Mouse (Mus musculus) spleen, embryonic (tissue): ENCODE measurements around the gene Tob1.

Experiments used
- CTCF ChIA-PET: fragments of 350-600 bp; sonication (Branson Sonifier 250); formaldehyde crosslinking; loops from one replicate; lab custom pipeline; 2022; lab: Charles Lee

Gene Tob1

DNA sequence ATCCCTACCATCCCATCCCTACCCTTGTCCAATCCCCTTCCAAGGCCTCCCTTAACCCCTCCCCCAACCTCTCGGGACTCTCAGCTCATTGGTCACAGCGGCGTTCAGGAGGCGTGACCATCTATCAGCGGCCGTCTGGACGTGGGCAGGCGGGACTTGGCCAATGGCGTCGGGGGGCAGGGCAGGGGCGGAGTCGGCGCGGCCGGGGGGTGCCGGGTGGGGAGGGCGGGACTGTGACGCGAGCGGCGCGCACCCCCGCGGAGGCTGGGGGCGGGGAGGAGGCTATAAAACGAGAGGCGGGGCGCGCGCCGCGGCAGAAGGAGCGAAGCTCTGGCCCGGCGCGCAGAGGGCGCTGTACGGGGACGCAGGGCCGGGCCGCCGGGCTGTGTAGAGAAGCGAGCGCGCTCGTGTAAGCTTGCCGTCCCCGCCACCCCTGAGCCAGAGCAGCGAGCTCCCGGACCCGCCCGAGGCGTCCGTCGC is at the start of gene Tob1:
Tob1 (plus strand) TSS at position 331 of the 480 bp plus-strand sequence.
- CTCF ChIA-PET: interaction anchor here (0.5 to 0.7 kb wide), 2 partner anchors 17 to 380 kb away, joined by 8 read pairs; no protein-coding TSS in a partner anchor

DNA sequence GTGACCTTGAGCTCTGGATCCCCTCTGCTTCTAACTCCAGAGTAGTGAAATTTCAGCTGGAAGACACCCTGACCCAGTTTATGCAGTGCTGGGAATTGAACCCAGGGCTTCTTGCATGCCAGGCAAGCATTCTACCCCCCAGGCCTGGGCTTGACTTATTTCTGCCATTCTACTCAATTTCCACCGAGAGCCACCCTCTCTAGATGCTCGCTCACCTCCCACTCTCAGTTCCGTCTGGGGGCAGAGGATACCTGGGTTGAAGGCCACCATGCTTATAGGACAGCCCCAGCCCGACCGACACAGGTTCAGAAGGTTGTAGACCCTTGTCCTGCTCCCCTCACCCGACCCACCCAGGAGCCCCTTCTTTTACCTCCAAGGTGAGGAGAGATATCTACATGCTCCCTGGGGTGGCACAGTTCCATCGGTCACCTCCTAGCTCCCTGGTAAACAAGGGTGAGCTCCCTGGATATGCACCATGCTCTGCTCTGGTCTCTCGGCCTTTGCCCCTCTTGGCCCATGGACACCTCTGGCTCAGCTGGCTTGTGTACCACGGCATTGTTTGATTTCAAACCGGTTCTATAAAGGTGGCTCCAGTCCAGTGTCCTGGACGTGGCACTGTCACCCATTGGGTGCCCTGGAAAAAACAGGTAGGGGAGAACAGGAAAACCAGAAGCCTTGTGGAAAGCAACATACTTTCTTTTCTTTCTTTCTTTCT is 49.2 kb upstream of the Tob1 start:
- CTCF ChIA-PET: no interaction called here

DNA sequence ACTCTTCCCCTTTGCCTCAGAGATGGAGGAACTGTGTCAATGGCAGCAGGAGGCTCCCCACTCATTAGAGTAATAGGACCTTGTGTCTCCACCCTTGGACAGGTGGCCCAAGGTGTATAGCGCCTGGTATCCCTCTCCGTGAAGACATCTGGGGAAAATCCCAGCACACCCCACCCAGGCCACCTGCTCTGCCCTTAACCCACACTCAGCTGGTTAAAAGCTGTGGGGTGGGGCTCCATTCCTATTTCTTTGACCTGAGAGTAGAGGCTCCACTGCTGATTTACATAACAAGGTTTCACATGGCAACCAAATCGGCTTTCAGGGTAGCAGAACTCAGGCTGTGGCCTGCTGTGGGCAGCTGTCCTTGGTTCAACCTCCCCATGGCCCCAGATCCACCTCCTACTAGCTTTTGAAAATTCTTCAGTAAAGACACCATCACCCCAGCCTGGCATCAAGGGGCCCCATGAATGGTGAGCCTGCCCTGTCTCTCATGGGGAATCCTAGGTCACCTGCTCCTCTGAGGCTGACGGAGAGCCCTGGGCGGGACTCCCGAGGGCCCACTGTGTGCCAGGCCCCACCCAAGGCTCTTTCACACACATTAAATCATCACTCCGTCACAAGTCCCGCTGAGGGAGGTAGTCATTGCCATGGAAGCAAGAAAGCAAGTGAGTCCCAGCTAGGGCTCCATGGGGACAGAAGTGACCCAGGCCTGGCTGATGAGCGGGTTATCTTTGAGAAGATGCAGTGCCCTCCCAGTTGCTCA is 48.1 kb upstream of the Tob1 start:
- CTCF ChIA-PET: no interaction called here

DNA sequence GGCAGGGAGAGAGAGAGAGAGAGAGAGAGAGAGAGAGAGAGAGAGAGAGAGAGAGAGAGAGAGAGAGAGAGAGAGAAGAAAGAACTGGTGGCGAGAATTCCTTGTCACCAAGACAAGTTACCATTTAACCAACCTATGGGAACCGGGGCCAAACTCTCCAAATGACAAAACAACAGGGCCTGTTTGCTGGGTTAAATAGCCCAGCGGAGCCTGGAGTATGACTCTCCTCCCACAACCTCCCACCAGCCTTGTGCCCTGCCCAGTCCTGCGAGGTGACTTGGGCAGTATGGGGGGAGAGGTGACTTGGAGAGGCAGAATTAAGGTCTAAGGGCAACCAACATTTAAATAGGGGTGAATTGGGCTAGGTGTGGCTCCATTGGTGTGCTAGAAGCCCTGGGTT is 45.5 kb upstream of the Tob1 start:
- CTCF ChIA-PET: no interaction called here

DNA sequence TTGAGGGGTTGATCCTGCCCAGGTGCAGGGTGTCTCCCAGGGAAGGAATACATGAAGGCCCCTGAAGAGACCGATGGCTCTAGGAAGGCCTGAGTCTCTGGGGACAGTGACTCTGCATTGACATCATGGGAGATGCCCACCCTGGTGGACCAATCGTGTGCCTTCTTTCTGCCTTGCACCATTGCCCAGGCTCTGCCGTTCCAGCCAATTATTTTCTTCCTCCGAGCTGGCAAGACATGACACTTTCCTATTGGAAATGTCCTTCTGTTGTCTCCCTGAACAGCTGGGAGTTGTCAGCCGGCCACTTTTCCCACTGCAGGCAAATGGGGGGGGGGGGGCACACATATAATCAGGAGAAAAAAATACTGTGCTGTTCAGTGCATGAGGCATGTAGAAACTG is 43.0 kb upstream of the Tob1 start:
- CTCF ChIA-PET: no interaction called here

DNA sequence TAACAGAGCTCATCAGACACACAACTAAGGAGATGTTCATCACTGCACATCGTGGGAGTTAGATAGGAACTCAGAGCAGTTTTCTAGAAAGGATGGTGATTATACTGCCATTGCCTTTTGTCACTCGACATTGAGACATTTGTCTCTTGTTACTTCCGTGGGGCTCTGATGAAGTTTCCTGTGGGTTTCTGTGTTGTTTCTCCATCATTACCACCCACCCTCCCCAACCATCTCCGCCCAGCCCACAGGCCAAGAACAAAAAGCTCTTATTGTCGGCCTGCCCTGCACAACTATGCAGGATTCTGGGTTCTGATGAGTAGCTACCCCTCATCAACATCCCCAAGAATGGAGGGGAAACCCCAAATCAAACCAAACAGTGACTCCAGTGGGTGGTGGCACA is 41.7 kb upstream of the Tob1 start:
- CTCF ChIA-PET: no interaction called here

DNA sequence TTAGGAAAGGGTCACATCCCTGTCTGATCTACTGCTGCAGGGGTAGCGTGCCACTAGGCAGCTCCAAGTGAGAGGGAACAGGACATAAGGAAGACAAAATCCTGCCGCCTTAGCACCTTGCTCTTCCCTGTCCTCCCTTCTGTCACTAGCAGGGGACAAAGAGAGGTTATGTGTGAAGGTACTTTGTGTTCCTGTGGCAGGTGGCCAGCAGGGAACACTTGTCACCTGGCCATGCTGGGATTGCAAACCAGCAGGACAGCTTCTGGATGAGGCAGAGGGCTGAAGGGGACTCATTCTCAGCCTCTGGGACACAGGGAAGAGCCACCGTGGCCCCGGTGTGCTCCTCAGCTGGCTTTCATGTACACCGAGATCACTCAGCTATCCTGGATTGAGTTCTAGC is 39.6 kb upstream of the Tob1 start:
- CTCF ChIA-PET: no interaction called here

DNA sequence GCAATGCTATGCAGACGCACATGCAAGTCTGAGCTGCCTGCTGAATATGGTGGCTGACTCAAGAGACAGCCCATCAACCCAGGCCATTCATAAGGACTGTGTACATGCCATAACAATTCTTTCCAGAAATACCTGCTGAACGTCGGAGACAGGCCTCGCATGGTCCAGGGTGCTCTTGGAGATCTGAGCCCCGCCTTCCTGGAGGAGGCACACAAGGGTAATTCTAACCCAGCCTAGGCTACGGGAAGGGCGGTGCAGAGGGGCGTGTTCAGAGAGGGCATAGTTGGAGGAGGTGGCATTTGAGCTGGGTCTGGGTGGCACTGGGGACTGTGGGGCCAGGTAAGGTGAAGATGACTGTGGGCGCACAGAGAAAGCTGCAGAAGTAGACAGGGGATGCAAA is 39.1 kb upstream of the Tob1 start:
- CTCF ChIA-PET: no interaction called here

DNA sequence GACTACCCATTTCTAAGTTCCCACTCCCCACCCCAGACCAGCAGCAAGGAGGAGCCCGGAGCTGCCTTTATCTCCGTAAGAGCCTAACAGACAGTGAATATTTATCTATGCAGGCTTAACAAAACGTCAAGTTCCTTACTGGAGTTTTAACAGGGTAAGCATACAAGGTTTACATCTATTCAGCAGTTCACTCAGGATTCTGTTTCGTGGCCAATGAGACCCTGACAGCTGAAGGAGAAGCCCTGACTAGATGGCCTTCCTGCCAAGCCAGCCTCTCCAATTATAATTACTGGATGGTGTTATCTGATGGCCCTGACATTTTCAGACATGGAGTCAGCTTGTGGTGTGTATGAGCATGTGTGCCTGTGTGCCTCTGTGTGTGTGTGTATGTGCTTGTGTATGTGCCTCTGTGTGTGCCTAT is 37.5 kb upstream of the Tob1 start:
- CTCF ChIA-PET: no interaction called here

DNA sequence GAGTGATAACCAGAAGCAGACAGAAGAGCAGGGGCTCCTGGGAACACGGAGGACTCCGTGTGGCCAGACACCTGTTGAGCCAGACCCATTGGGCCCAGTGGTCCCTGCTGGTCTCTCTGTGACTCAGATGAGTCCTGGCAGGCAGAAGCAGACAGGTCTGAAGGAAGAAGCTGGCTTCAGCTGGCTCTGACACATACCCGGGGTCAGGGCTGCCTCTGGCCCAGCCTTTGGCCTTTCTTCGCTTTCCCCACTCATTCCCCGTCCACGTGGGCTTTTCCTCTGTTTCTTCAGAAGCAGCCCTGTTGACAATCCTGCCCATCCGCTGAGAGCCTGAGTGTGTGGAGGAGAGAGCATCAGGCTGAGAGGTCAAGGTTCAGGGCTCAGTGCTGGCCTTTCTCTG is 36.0 kb upstream of the Tob1 start:
- CTCF ChIA-PET: no interaction called here

DNA sequence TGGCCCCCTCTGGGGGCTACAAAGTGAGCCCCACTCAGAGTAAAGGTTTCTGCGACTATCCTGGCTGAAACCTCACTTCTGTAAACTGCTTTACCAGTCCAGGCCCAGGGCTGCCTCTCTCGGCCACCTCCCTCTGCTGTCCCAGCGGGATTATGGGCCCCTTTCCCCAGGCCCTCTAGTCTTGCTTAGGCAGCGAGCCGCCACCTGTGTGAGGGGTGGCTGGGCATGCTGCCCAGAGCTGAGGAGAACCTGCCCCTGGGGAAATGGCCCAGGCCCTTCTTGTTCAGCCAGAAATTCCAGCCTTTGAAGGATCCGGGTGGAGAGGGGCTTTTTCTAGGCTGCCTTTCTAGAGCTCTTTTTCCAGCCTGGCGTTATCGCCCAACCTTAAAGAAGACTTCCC is 35.6 kb upstream of the Tob1 start:
- CTCF ChIA-PET: no interaction called here

DNA sequence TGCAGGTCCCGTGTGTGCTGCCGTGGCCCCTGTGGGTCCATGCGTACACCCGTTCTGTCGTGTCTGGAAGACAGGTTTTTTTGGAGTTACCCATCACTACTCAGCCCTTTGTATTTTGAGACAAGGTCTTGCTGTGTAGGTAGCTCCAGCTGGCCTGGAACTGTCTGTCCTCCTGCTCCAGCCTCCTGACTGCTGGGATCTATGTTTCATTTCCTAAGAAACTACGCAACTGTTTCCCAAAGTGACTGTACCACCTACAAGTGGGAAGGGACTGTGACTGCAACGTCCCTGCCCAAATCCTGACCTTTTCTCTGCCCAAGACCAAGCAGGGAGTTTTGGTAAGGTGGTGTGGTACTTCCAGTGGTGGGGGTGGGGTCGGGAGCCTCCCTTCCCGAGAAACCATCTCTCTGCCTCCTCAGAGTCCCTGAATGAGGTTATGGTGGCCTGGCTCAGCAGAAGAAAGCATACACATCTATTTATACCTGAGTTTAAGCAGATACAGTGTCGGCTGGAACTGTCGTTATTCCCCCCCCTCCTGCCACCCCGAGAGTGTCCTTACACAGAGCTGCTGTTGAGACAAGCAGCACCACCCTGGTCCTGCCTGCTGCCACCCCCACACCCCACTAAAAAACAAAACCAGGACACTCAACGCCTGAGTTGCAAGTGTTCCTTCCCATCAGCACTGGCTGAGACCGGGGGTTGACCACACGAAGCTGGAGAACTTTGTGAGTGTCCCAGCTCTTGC is 33.2 kb upstream of the Tob1 start:
- CTCF ChIA-PET: no interaction called here

DNA sequence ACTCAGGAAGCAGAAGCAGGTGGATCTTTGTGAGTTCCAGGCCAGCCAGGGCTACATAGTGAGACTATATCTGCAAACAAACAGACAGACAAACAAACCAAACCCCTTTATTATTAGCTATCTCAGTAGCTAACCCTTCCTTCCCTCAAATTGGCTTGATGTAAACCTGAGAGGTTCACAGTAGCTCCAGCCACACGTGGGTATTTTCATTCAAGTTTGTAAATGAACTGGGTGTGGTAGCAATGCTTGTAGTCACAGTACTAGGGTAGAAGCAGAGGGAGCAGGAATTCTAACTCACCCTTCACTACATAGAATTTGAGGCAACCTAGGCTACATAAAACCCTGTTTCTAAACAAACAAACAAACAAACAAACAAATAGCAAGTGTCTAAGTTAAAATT is 31.5 kb upstream of the Tob1 start:
- CTCF ChIA-PET: no interaction called here

DNA sequence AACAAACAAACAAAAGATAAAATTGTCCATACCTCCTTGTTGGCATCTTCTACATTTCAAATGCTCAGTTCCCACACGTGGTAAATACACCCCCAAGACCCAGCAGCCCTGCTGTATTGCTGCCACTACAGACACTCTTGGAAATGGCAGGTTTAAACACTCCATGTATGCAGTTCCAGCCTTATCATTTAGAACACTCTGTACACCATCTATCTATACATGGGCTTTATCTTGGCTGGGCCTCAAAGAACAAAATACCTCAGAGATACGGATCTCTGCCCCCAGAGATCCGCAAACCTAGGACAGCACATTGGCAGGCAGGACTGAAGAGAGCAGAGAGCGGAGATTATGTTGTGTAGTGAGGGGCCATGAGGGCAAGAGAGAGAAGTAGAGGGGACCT is 31.1 kb upstream of the Tob1 start:
- CTCF ChIA-PET: no interaction called here

DNA sequence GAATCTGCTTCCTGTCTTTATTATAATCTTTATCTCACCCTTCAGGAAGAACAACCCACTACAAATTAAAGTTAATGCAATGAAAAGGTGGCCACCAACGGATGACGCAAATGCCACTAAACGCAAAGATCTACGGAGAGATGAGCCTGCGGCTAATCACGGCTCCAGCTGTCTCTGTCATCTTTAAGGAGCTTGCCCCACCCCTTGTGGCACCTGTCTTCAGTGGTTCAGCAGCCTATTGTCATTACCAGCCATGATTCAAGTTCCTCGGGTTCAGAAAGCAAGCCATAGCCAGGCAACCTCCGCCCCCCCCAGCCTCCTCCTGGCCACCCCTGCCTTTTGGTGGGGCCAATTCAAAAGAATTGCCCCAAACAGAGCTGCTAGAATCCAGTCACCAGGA is 29.6 kb upstream of the Tob1 start:
- CTCF ChIA-PET: no interaction called here

DNA sequence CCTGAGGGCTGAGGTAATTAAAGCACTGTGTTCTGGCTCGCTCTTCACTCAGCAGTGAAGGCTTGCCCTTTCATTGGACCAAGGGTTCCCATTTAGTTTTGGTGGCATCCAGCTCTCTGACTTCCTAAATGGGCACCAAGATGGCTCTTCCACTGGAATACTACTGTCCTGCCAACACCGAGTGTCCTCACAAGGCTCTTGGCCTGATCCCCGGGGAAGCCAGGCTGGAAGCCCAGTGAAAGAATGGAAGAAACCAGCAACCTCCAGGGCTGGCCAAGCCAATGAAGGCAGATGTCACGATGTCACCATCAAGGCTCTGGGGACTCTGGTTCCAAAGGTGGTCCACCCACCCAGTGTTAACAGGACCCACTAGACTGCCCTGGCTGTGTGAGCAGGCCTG is 28.5 kb upstream of the Tob1 start:
- CTCF ChIA-PET: no interaction called here

DNA sequence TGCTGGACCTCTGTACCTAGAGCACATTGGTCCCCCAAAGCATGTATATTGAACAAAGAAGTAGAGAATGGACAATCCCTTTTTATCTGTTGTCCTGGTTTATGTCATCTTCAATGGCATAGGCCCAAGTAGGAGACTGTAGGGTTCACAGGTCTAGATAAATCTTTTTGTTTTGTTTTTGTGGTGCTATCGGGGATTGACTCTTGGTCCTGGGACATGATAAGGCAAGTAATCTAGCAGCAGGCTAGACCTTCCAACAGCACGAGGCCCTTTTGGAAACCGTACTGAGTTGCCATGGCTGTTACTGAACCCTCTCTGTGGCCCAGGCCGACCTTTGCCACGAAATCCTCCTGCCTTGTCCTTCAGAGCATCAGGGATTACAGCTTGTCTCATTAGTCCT is 28.1 kb upstream of the Tob1 start:
- CTCF ChIA-PET: no interaction called here

DNA sequence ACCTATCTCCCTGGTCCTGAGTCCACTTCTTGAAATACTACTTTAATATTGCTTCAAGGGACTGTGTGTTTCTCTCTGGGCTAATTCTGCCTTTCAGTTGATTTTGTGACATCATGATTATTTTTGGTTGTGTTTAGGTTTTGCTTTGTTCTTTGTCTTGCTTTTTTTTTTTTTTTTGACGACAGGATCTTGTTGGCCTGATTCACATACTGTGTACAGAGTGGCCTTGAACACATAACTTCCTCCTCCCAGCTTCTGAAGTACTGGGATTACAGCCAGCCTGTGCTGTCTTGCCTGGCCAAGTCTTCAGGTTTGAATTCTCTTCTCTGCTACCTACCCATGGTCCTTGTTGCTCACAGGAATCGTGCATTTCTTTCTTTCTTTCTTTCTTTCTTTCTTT is 27.6 kb upstream of the Tob1 start:
- CTCF ChIA-PET: no interaction called here

DNA sequence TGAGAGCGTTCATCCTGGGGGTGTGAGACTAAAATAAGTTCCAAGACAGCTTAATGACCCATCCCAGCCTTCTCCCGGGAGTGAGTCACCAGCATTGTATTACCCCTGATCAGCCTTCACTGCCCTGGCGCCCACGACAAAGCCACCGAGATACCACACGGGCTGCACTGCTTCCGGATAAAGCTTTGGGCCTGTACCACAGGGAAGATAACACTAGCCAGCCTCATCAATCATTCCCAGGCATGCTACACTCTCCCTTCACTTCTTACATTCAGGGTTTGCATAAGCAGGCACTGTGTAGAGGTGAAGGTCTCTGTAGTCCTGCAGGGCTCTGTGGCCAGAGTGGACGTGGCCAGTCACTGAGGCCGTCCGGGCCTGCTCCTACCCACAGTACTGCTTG is 21.7 kb upstream of the Tob1 start:
- CTCF ChIA-PET: no interaction called here

DNA sequence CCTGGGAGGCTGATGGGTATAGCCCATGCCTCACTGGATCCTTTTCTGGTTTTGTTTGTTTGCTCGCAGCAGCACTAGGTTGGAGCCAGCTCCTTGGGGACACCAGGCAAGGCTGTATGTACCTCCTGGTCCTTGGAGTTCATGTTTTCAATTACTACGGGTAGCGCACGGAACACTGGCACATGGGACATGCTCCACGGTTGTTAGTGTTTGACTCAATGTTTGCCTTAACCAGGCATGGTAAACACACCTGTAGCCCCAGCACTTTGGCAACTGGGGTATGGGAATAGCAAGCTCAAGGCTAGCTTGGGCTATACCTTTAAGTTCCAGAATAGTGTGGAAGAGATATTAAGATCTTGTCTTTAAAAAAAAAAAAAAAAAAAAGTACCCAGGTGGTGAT is 20.6 kb upstream of the Tob1 start:
- CTCF ChIA-PET: no interaction called here

DNA sequence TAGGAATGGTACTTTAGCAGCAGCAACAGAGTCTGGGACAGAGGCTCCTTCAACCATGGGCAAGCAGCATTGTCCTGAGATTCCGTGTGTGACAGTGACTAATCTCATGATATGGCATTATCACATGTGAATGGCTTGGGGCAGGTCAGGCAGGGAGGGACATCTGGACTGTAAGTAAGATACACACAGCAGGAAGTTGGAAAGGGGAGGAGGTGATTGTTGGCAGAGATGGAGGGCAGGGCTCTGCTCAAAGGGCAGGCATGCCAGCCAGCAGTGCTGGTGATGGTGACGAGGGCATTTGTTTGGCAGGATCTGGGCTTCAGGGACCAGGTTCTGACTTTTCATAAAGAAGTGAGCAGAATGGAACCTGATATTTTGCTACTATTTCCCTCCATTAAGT is 18.1 kb upstream of the Tob1 start:
- CTCF ChIA-PET: no interaction called here

DNA sequence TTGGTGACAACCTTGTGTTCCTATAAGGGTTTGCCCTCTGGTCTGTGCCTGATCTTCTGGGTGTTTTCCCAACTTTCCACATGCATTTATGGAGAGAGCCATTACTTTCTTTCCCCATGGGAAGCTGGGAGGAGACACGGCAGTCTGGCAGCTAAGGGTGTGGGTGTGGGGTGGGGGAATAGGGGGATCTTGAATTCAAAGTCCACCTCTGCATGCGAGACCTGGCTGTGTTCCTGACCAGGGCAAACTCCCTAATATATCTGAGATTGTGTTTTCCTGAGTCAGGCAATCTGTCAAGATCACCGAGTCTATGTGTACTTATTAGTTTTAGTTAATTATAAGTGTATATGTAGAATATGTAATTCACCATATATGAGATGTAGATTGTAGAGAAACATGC is 14.9 kb upstream of the Tob1 start:
- CTCF ChIA-PET: no interaction called here
